Mouse (Mus musculus) limb, embryonic 15.5 days (tissue): ENCODE measurements around the gene Cabin1. TPM values are rescaled to one million over a fixed set of nuclear protein-coding genes. Genes with fewer than 3 reads are reported as not detected.

Source experiments
- ATAC-seq: fragments of 200-750 bp; cut with Nextera tagmentation; 2 replicates; pipeline ENCODE4 v1.8.0; 2017; ENCODE audit warnings: low read depth, moderate TSS enrichment; ENCODE audit not compliant: insufficient number of reproducible peaks, low FRiP score, low TSS enrichment
- H3K27ac ChIP-seq: fragments of 300-500 bp; sonication (generic); 2 replicates; pipeline ENCODE4 v1.5.1; 2015; ENCODE audit warnings: moderate library complexity, mild to moderate bottlenecking, inconsistent platforms
- H3K27me3 ChIP-seq: fragments of 300-500 bp; sonication (generic); 2 replicates; pipeline ENCODE4 v1.6.1; 2015; ENCODE audit warnings: inconsistent platforms
- H3K36me3 ChIP-seq: fragments of 300-500 bp; sonication (generic); 2 replicates; pipeline ENCODE4 v1.6.1; 2015; ENCODE audit warnings: inconsistent platforms
- H3K4me1 ChIP-seq: fragments of 300-500 bp; sonication (generic); 2 replicates; pipeline ENCODE4 v1.6.1; 2015; ENCODE audit warnings: inconsistent platforms
- H3K4me2 ChIP-seq: fragments of 300-500 bp; sonication (generic); 2 replicates; pipeline ENCODE4 v1.6.1; 2015; ENCODE audit warnings: mild to moderate bottlenecking, inconsistent platforms
- H3K4me3 ChIP-seq: fragments of 300-500 bp; sonication (generic); 2 replicates; pipeline ENCODE4 v1.5.1; 2015; ENCODE audit warnings: mild to moderate bottlenecking, inconsistent platforms
- H3K9ac ChIP-seq: fragments of 300-500 bp; sonication (generic); 2 replicates; pipeline ENCODE4 v1.6.1; 2015; ENCODE audit warnings: inconsistent platforms
- H3K9me3 ChIP-seq: fragments of 300-500 bp; sonication (generic); 2 replicates; pipeline ENCODE4 v1.6.1; 2016; ENCODE audit warnings: inconsistent platforms
- WGBS: fragments of 180-500 bp; shearing (Covaris S2); methylation state at CpG from one replicate; pipeline ENCODE4 v1.1.7; 2015; 5-methylcytosine and 5-hydroxymethylcytosine counted together
- polyA plus RNA-seq: library from polyadenylated mRNA; unstranded; fragments of >200 nt; fragmentation: Nextera tagmentation; extraction: Ambion mirVana; gene quantifications from 2 replicates; pipeline ENCODE4 v1.2.1, GENCODE M21; 2015

Gene Cabin1
- polyA plus RNA-seq, 1 experiment from 2014 or later: 29.3 TPM

- Histone ChIP-seq H3K9ac (no peak overlapping the region), H3K4me3 (no peak overlapping the region), H3K9me3 (no peaks in the 10 kb centered on the region), H3K4me2 (no peak overlapping the region), H3K27me3 (no peaks in the 10 kb centered on the region), H3K27ac (no peak overlapping the region), H3K4me1 (no peaks in the 10 kb centered on the region), H3K36me3 (peaks cover 84% of the 10 kb centered on the region)
- no peak for ATAC-seq
- 90% methylated on average over 9 of the region's 9 CpGs for WGBS
Observed at GRCm38 (mm10) chr10:75694567-75694966, 69.6 kb downstream of the Cabin1 start.

- Histone ChIP-seq H3K9ac (no peak overlapping the region), H3K4me3 (no peak overlapping the region), H3K36me3 (peaks cover 79% of the 10 kb centered on the region), H3K4me2 (no peak overlapping the region), H3K27ac (no peak overlapping the region), H3K27me3 (no peaks in the 10 kb centered on the region), H3K4me1 (no peaks in the 10 kb centered on the region), H3K9me3 (no peaks in the 10 kb centered on the region)
- WGBS: 75% methylated on average over 11 of the region's 11 CpGs
- peak; percentile 22; the same call in 1 of the 2 replicates for ATAC-seq
Observed at GRCm38 (mm10) chr10:75693451-75694233, 70.5 kb downstream of the Cabin1 start.

DNA sequence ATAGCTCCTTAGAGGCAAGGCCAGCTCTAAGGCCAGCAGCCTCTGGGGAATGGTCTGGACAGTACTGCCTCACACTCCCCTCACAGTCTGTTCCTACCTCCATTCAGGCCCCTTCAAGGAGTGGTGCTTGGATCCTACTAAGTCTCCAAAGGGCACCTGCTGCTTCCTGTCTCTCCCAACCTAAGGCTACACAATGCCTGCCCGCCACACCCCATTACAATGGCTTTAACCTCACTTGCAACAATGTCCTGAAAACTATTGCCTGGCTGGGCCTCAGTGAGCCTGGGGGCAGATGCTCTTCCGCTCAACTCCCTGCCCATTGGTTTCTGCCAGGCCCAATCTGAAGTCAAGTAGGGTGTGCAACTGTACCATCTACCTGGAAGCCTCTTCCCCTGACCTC lies 75.5 kb downstream of the Cabin1 start:
- Histone ChIP-seq H3K4me3 (no peak overlapping the region), H3K36me3 (peaks cover 59% of the 10 kb centered on the region), H3K27ac (no peak overlapping the region), H3K4me2 (no peak overlapping the region), H3K27me3 (no peaks in the 10 kb centered on the region), H3K9me3 (no peaks in the 10 kb centered on the region), H3K9ac (no peak overlapping the region), H3K4me1 (no peaks in the 10 kb centered on the region)
- 100% methylated on average over 2 of the region's 2 CpGs for WGBS
- no peak for ATAC-seq

- Histone ChIP-seq H3K4me3 (no peak overlapping the region), H3K27ac (no peak overlapping the region), H3K27me3 (no peaks in the 10 kb centered on the region), H3K36me3 (peaks cover 68% of the 10 kb centered on the region), H3K4me1 (no peaks in the 10 kb centered on the region), H3K9ac (no peak overlapping the region), H3K9me3 (no peaks in the 10 kb centered on the region), H3K4me2 (no peak overlapping the region)
- WGBS: 83% methylated on average over 4 of the region's 4 CpGs
- no peak for ATAC-seq
Observed at GRCm38 (mm10) chr10:75686724-75687123, 77.4 kb downstream of the Cabin1 start.

DNA sequence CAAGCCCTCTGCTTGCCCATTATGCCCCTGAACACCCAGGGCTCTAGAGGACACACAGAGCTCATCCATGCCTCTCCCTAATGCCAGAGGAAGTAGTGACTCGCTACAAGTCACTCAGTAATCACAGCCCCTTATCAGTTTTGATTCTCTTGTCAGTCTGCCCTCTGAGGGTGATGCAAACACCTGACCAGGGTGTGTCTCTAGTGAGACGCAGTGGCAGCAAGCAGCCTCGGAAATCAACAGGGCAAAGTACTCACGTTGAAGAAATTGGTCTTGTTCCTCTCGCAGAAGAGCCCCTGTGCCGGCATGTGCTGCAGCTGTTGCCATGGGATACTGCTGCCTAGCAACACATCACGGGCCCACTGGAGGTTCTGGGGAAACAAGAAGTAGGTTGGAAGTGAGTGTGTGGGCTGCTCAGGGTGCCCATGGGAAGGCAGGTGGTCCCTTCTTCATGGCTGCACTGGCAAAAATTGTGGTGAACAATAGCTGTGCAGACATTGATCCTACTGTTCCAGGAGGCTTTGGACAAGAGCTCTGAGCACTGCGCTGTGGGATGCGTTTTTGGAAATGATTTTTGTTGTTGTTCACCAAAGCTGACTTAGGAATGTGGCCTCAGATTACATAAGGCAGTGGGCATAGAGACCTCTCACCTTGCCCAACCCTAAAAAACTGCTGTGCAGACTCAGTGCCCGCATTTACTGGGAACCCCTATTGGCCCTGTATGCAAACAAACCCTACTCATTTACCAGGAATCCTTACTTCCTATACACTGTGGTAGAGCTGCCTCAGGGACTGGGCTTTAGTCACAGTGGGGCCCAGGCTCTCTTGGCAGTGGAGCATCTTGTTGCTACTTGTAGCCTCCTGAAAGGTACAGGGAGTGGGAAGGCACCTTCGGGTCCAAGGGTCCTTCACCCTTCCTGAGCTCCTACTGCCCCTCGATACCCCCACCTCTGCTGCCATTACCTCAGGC lies 79.8 kb downstream of the Cabin1 start:
- Histone ChIP-seq H3K27me3 (no peaks in the 10 kb centered on the region), H3K27ac (no peak overlapping the region), H3K4me3 (no peak overlapping the region), H3K9ac (no peak overlapping the region), H3K4me2 (no peak overlapping the region), H3K9me3 (no peaks in the 10 kb centered on the region), H3K36me3 (peaks cover 58% of the 10 kb centered on the region), H3K4me1 (no peaks in the 10 kb centered on the region)
- ATAC-seq: no peak
- 63% methylated on average over 12 of the region's 12 CpGs for WGBS

- H3K27me3 ChIP-seq: no peaks in the 10 kb centered on the region
- H3K4me3 ChIP-seq: no peak overlapping the region
- H3K9ac ChIP-seq: no peak overlapping the region
- no peaks in the 10 kb centered on the region for H3K4me1 ChIP-seq
- no peaks in the 10 kb centered on the region for H3K9me3 ChIP-seq
- H3K4me2 ChIP-seq: no peak overlapping the region
- peaks cover 54% of the 10 kb centered on the region for H3K36me3 ChIP-seq
- no peak overlapping the region for H3K27ac ChIP-seq
- 89% methylated on average over 10 of the region's 10 CpGs for WGBS
- no peak for ATAC-seq
Observed at GRCm38 (mm10) chr10:75680574-75681001, 83.6 kb downstream of the Cabin1 start.

DNA sequence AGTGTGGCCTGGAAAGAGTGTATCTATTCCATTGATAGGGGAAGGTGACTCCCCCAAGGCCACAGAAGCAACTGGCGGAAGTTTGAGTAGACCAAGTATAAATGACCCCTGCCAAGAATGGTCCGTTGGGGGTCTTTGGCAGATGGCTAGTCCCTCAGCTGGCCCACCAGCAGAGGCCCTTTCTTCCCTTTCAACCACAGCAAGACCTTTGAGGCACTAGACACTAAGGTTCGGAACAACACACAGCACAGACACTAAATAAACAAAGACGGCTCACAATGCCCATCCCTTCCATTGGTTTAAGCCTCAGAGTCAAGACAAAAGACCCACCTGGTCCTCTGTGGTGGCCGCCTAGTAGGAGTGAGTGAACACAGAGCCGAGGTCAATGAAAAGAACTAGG lies 84.9 kb downstream of the Cabin1 start:
- 87% methylated on average over 6 of the region's 6 CpGs for WGBS

DNA sequence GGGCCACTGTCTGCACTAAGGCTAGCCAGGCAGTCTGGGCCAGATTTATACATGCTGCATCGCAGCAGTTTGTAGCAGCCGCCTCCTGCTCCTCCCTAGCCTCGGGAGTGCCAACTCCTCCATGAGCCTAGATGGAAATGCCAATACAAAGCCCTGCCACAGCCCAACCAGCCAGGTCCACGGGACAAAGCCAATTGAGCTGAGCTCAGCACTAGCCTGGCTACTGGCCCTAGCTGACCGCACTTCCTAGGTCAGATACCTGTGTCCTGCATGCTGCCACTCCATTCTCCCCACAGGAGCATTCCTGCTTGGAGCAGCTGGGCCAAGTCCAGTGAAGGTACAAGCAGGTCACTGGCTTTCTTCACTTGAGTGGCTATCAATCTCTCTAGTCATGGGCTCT lies 86.2 kb downstream of the Cabin1 start:
- WGBS: 86% methylated on average over 5 of the region's 5 CpGs
- Histone ChIP-seq H3K4me2 (no peak overlapping the region), H3K9ac (no peak overlapping the region), H3K9me3 (no peaks in the 10 kb centered on the region), H3K27ac (no peak overlapping the region), H3K4me3 (no peak overlapping the region), H3K27me3 (no peaks in the 10 kb centered on the region), H3K4me1 (no peaks in the 10 kb centered on the region), H3K36me3 (peaks cover 52% of the 10 kb centered on the region)
- ATAC-seq: no peak

More for the DNA sequence above, 84.9 kb downstream of the Cabin1 start:
- Histone ChIP-seq H3K9ac (no peak overlapping the region), H3K27ac (no peak overlapping the region), H3K9me3 (no peaks in the 10 kb centered on the region), H3K4me1 (no peaks in the 10 kb centered on the region), H3K4me3 (no peak overlapping the region), H3K27me3 (no peaks in the 10 kb centered on the region), H3K4me2 (no peak overlapping the region), H3K36me3 (peaks cover 55% of the 10 kb centered on the region)
- no peak for ATAC-seq

DNA sequence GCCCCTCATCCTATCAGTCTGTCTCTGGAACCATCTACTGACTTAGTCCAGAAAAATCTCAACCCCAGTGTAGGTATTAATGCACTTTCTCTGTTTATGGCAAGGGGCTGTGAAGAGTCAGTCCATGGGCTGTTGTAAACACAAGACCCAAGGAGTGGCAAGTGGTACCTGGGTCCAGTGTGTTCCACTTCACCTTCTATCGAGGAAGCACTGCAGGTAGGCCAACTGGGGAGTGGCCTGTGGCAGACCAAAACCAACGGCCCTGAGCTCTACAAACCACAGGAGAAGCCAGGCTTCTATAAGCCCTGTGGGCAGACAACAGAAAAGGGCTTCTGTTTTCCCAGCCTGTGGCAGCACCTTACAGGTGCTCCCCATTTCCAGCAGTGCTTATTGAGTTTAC lies 86.6 kb downstream of the Cabin1 start:
- Histone ChIP-seq H3K9ac (no peak overlapping the region), H3K4me1 (no peaks in the 10 kb centered on the region), H3K36me3 (peaks cover 48% of the 10 kb centered on the region), H3K27me3 (no peaks in the 10 kb centered on the region), H3K27ac (0 out of 2 replicates have a peak overlapping the region, but pooled peaks have one; percentile 34), H3K4me3 (no peak overlapping the region), H3K9me3 (no peaks in the 10 kb centered on the region), H3K4me2 (no peak overlapping the region)
- WGBS: 78% methylated on average over 2 of the region's 2 CpGs
- ATAC-seq: no peak

GRCm38 (mm10) chr10:75676819-75677565 lies 87.1 kb downstream of the Cabin1 start:
- Histone ChIP-seq H3K4me1 (no peaks in the 10 kb centered on the region), H3K27me3 (no peaks in the 10 kb centered on the region), H3K9me3 (no peaks in the 10 kb centered on the region), H3K4me3 (no peak overlapping the region), H3K4me2 (no peak overlapping the region), H3K9ac (no peak overlapping the region), H3K27ac (0 out of 2 replicates have a peak overlapping the region, but pooled peaks have one; percentile 34), H3K36me3 (peaks cover 45% of the 10 kb centered on the region)
- no peak for ATAC-seq
- WGBS: 82% methylated on average over 7 of the region's 7 CpGs

GRCm38 (mm10) chr10:75676286-75676685 lies 87.9 kb downstream of the Cabin1 start:
- WGBS: 85% methylated on average over 2 of the region's 2 CpGs
- no peak overlapping the region for H3K4me2 ChIP-seq
- ATAC-seq: no peak
- H3K36me3 ChIP-seq: peaks cover 38% of the 10 kb centered on the region
- H3K9me3 ChIP-seq: no peaks in the 10 kb centered on the region
- no peak overlapping the region for H3K9ac ChIP-seq
- H3K4me1 ChIP-seq: no peaks in the 10 kb centered on the region
- no peaks in the 10 kb centered on the region for H3K27me3 ChIP-seq
- H3K4me3 ChIP-seq: no peak overlapping the region
- H3K27ac ChIP-seq: no peak overlapping the region
